14 mouse cellular contexts compared by ENCODE assay signal in the genomic region with DNA sequence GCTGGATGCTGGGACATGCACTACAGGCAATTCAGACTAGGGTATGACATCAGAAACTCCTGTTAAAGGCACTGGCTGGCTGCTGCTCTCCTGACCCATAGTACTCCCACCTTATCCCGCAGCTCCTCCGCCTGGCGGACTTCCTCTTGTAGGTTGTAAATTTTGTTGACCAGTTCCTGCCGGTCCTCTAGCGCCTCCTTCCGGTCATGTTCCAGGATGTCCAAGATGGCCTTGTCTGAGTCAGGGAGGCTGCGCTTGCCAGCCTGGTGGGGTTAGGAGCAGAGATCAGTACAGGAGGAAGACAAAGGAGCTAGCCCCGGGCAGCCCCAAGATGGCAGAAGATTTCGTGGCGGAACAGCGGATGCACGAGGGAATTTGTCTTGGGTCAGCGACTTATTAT.
DNase-seq lines count a peak whose midpoint lies in the region; ATAC-seq and TF ChIP-seq lines count a peak whose summit lies in the region.
"Had no signal": no experiment of that assay in that cellular context is flagged by ENCODE, and none has a peak within 500 bp of the region (broad histone marks: within the 10 kb centered on the region; RNA-seq: fewer than 3 reads in every experiment).

No protein-coding gene starts in this region.

- peak; percentile 6 for DNase-seq in heart, adult 8-10 months (ENCODE audit: low spot score)
- DNase-seq in heart, postnatal 25 days (ENCODE audit: low spot score): no peak
- DNase-seq in layer of hippocampus, adult 2 months (ENCODE audit: low spot score in 2 of 2): no peak
- no peak for DNase-seq in layer of hippocampus, postnatal 10 days (ENCODE audit: low spot score in 2 of 2)
- DNase-seq in liver, postnatal 0 days: no peak
- DNase-seq in left cerebral cortex, postnatal 36 days (ENCODE audit: low spot score in 2 of 2): no peak
- DNase-seq: cerebellum, adult 8-10 months; embryo, embryonic 11 days; right cerebral cortex, adult 18-20 months; thymus, postnatal 4 days had no signal

- WGBS in liver, postnatal 0 days (ENCODE audit: insufficient replicate concordance): 77% methylated on average over 13 of the region's 13 CpGs
- 83% methylated on average over 13 of the region's 13 CpGs for WGBS in hindbrain, embryonic 16.5 days

- H3K27me3 ChIP-seq in liver, postnatal 0 days (ENCODE audit: insufficient read depth, low read length): no peaks in the 10 kb centered on the region
- H3K27me3 ChIP-seq in testis, adult 2 months (ENCODE audit: control insufficient read depth, insufficient read depth, low read length): no peaks in the 10 kb centered on the region
- H3K27me3 ChIP-seq in hindbrain, embryonic 16.5 days (replicated peaks; ENCODE audit: control insufficient read depth, insufficient read depth, low read length): no peaks in the 10 kb centered on the region
- H3K27me3 ChIP-seq: neural tube, embryonic 13.5 days had no signal

- intact Hi-C loops in heart, postnatal 25 days (cut with DNase I): no loop called here
- intact Hi-C loops in left cerebral cortex, postnatal 36 days (cut with DNase I): no loop called here

- no peak overlapping the region for H3K27ac ChIP-seq in layer of hippocampus, adult 2 months
- no peak overlapping the region for H3K27ac ChIP-seq in liver, postnatal 0 days (ENCODE audit: low read depth)
- H3K27ac ChIP-seq in testis, adult 2 months (ENCODE audit: control insufficient read depth, insufficient read depth, low read depth, low read length): no peak overlapping the region
- H3K27ac ChIP-seq in hindbrain, embryonic 16.5 days (ENCODE audit: low read depth, low read length): no peak overlapping the region
- H3K27ac ChIP-seq: neural tube, embryonic 13.5 days had no signal

- no peaks in the 10 kb centered on the region for H3K36me3 ChIP-seq in liver, postnatal 0 days (replicated peaks; ENCODE audit: insufficient read depth, low read length)
- no peaks in the 10 kb centered on the region for H3K36me3 ChIP-seq in testis, adult 2 months (ENCODE audit: control insufficient read depth, insufficient read depth, low read length)
- no peaks in the 10 kb centered on the region for H3K36me3 ChIP-seq in hindbrain, embryonic 16.5 days (ENCODE audit: control insufficient read depth, insufficient read depth, low read length)
- H3K36me3 ChIP-seq: neural tube, embryonic 13.5 days had no signal

- TF ChIP-seq POLR2A in testis, adult 2 months (IDR thresholded peaks at IDR 0.05; ENCODE audit: control insufficient read depth, low read depth, low read length): no peak

- no peak overlapping the region for H3K4me3 ChIP-seq in layer of hippocampus, adult 2 months
- H3K4me3 ChIP-seq in liver, postnatal 0 days (ENCODE audit: low read depth, low read length): no peak overlapping the region
- no peak overlapping the region; the same call in 1 of the 2 replicates for H3K4me3 ChIP-seq in testis, adult 2 months (ENCODE audit: control insufficient read depth, low read depth, low read length)
- H3K4me3 ChIP-seq in hindbrain, embryonic 16.5 days (ENCODE audit: low read length): no peak overlapping the region
- H3K4me3 ChIP-seq: neural tube, embryonic 13.5 days had no signal

- no peaks in the 10 kb centered on the region for H3K9me3 ChIP-seq in liver, postnatal 0 days (ENCODE audit: low read length)
- H3K9me3 ChIP-seq in hindbrain, embryonic 16.5 days (ENCODE audit: control insufficient read depth, low read length): no peaks in the 10 kb centered on the region
- H3K9me3 ChIP-seq: neural tube, embryonic 13.5 days had no signal

- no peaks in the 10 kb centered on the region for H3K4me1 ChIP-seq in liver, postnatal 0 days (ENCODE audit: insufficient read depth)
- peaks cover 9% of the 10 kb centered on the region for H3K4me1 ChIP-seq in testis, adult 2 months (ENCODE audit: control insufficient read depth, insufficient read depth, low read length)
- no peaks in the 10 kb centered on the region for H3K4me1 ChIP-seq in hindbrain, embryonic 16.5 days (ENCODE audit: control insufficient read depth, insufficient read depth, low read depth, low read length)
- H3K4me1 ChIP-seq: neural tube, embryonic 13.5 days had no signal

- TF ChIP-seq EP300 in liver, postnatal 0 days (IDR thresholded peaks at IDR 0.05; ENCODE audit: low read depth): no peak

- peak; percentile 31 for TF ChIP-seq CTCF in layer of hippocampus, adult 2 months (conservative IDR thresholded peaks at IDR 0.05)
- TF ChIP-seq CTCF in liver, postnatal 0 days (IDR thresholded peaks at IDR 0.05; ENCODE audit: low read depth): 0 out of 2 replicates have a peak, but pooled peaks have one; percentile 29
- TF ChIP-seq CTCF in testis, adult 2 months (IDR thresholded peaks at IDR 0.05; ENCODE audit: control insufficient read depth, insufficient read depth, insufficient replicate concordance, low read depth, low read length): peak; percentile 54; the same call in 1 of the 2 replicates

- no peak for ATAC-seq in liver, postnatal 0 days
- no peak for ATAC-seq in hindbrain, embryonic 16.5 days
- ATAC-seq: midbrain, embryonic 16.5 days had no signal

- no peak overlapping the region for H3K9ac ChIP-seq in liver, postnatal 0 days (replicated peaks)
- H3K9ac ChIP-seq in hindbrain, embryonic 16.5 days (ENCODE audit: low read depth, low read length): no peak overlapping the region
- H3K9ac ChIP-seq: neural tube, embryonic 13.5 days had no signal

- no peak overlapping the region for H3K4me2 ChIP-seq in liver, postnatal 0 days (ENCODE audit: low read depth, low read length)
- no peak overlapping the region for H3K4me2 ChIP-seq in hindbrain, embryonic 16.5 days (ENCODE audit: low read length)
- H3K4me2 ChIP-seq: neural tube, embryonic 13.5 days had no signal
